In the genomic region with DNA sequence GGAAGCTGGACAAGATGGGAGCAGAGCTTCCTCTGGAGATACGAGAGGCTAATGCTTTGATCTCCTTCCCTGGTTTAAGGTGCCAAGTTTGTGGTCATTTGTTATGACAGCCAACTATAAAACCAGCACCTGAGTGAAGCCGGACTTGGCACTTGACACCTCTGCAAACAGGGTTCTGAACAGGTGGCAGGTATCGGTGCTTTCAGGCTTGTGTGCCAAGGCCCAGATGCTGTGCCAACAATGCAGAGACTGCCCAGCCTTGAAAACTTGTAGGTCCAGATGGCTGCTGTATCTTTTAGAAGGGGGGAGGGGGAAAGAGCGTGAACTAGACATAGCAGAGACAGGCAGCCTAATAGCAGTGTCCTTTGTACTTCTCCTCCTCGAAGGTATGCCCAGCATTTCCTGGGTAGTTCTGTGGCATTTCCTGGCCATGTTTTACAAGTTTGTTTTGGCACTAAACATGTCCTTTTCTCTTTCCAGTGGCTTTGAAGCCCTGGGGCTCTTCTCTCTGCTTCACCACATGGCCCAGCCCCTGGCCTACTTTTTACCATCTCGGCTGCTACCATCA, we compare ENCODE assay signal across 15 mouse cellular contexts.
A peak's percentile ranks its signal among the peaks of the same experiment; 100 is the strongest.
DNase-seq lines count a peak whose midpoint lies in the region; ATAC-seq and TF ChIP-seq lines count a peak whose summit lies in the region.
"Had no signal": no experiment of that assay in that cellular context is flagged by ENCODE, and none has a peak within 500 bp of the region (broad histone marks: within the 10 kb centered on the region; RNA-seq: fewer than 3 reads in every experiment).

No protein-coding gene starts in this region.

- no peak overlapping the region for H3K4me3 ChIP-seq in hindbrain, postnatal 0 days (ENCODE audit: low read length)
- no peak overlapping the region for H3K4me3 ChIP-seq in hindbrain, embryonic 10.5 days
- H3K4me3 ChIP-seq: forebrain, embryonic 12.5 days; layer of hippocampus, adult 2 months; lung, embryonic 15.5 days; midbrain, embryonic 13.5 days; neural tube, embryonic 15.5 days had no signal

- no peak for TF ChIP-seq CTCF in hindbrain, postnatal 0 days (IDR thresholded peaks at IDR 0.05; ENCODE audit: low read depth)

- H3K27me3 ChIP-seq in hindbrain, postnatal 0 days (ENCODE audit: insufficient read depth, low read length) = no peaks in the 10 kb centered on the region
- H3K27me3 ChIP-seq in hindbrain, embryonic 10.5 days (ENCODE audit: insufficient read depth, poor library complexity, severe bottlenecking) = no peaks in the 10 kb centered on the region
- H3K27me3 ChIP-seq: forebrain, embryonic 12.5 days; lung, embryonic 15.5 days; midbrain, embryonic 13.5 days; neural tube, embryonic 15.5 days had no signal

- no peak overlapping the region for H3K27ac ChIP-seq in hindbrain, postnatal 0 days
- H3K27ac ChIP-seq in hindbrain, embryonic 10.5 days = no peak overlapping the region
- H3K27ac ChIP-seq: forebrain, embryonic 12.5 days; layer of hippocampus, adult 2 months; lung, embryonic 15.5 days; midbrain, embryonic 13.5 days; neural tube, embryonic 15.5 days had no signal

- H3K9me3 ChIP-seq in hindbrain, postnatal 0 days (ENCODE audit: low read length) = no peaks in the 10 kb centered on the region
- no peaks in the 10 kb centered on the region for H3K9me3 ChIP-seq in hindbrain, embryonic 10.5 days
- H3K9me3 ChIP-seq: forebrain, embryonic 12.5 days; lung, embryonic 15.5 days; midbrain, embryonic 13.5 days; neural tube, embryonic 15.5 days had no signal

- DNase-seq in hindbrain, postnatal 0 days (ENCODE audit: low spot score) = peak; percentile 36
- DNase-seq in hindbrain, embryonic 10.5 days (ENCODE audit: low spot score) = no peak
- DNase-seq in urinary bladder, postnatal 14 days (ENCODE audit: low spot score) = peak; percentile 37
- DNase-seq in urinary bladder, postnatal 10 days (ENCODE audit: low spot score) = no peak
- peak; percentile 90 for DNase-seq in cerebellum, postnatal 25 days
- no peak for DNase-seq in natural killer cell, adult 2 months (ENCODE audit: low spot score in 2 of 2)
- no peak for DNase-seq in layer of hippocampus, adult 8-10 months (ENCODE audit: low spot score in 2 of 2)
- DNase-seq in thymus, postnatal 25 days = no peak
- DNase-seq: adrenal gland, postnatal 36 days; heart, postnatal 36 days had no signal

- 56% methylated on average over 6 of the region's 6 CpGs for WGBS in hindbrain, postnatal 0 days
- WGBS in hindbrain, embryonic 10.5 days = 84% methylated on average over 6 of the region's 6 CpGs

- no peaks in the 10 kb centered on the region for H3K4me1 ChIP-seq in hindbrain, postnatal 0 days (ENCODE audit: insufficient read depth, low read length)
- H3K4me1 ChIP-seq in hindbrain, embryonic 10.5 days (replicated peaks) = no peaks in the 10 kb centered on the region
- H3K4me1 ChIP-seq: forebrain, embryonic 12.5 days; midbrain, embryonic 13.5 days; neural tube, embryonic 15.5 days had no signal

- no peak overlapping the region for H3K9ac ChIP-seq in hindbrain, postnatal 0 days (replicated peaks; ENCODE audit: low read length)
- H3K9ac ChIP-seq: forebrain, embryonic 12.5 days; lung, embryonic 15.5 days; midbrain, embryonic 13.5 days; neural tube, embryonic 15.5 days had no signal

- ATAC-seq in hindbrain, postnatal 0 days = no peak
- ATAC-seq: midbrain, embryonic 13.5 days had no signal

- H3K4me2 ChIP-seq in hindbrain, postnatal 0 days (ENCODE audit: low read depth, low read length) = no peak overlapping the region
- H3K4me2 ChIP-seq: forebrain, embryonic 12.5 days; lung, embryonic 15.5 days; midbrain, embryonic 13.5 days; neural tube, embryonic 15.5 days had no signal

- no peaks in the 10 kb centered on the region for H3K36me3 ChIP-seq in hindbrain, postnatal 0 days (ENCODE audit: insufficient read depth, low read length)
- no peaks in the 10 kb centered on the region for H3K36me3 ChIP-seq in hindbrain, embryonic 10.5 days
- H3K36me3 ChIP-seq: forebrain, embryonic 12.5 days; lung, embryonic 15.5 days; midbrain, embryonic 13.5 days; neural tube, embryonic 15.5 days had no signal

Comparison
In these comparisons a context has a peak if more than half of its experiments do, and no peak if none do; other contexts are left out.
1. DNase-seq: peak in hindbrain, postnatal 0 days (single experiment), urinary bladder, postnatal 14 days (single experiment) and cerebellum, postnatal 25 days (2 of 2); none in hindbrain, embryonic 10.5 days (single experiment), urinary bladder, postnatal 10 days (single experiment), natural killer cell, adult 2 months (0 of 2), layer of hippocampus, adult 8-10 months (0 of 2) and thymus, postnatal 25 days (single experiment).